Mouse (Mus musculus): ENCODE results near the gene Cacna1c.

Gene Cacna1c

DNA sequence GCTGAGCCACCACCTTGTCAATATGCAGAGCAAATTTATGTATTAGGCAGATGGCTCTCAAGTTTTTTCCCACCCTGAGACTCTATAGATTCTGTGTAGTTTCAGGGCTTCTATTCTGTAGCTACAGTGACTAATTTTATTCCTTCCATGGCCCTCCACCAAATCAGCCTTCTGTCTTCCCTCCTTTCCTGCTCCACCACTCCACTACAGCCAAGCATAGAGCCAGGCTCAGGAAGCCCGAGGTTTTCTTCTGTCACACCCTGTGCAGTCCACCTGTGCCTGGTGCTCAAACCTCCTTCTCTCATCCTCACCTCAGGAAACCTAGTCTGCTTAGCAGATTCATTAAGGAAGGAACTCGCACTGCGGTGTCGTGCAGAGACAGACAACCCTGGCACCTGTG lies 51.1 kb downstream of the Cacna1c start:
- DNase-seq (ENCODE audit: low spot score in 2 of 2), result no peak

DNA sequence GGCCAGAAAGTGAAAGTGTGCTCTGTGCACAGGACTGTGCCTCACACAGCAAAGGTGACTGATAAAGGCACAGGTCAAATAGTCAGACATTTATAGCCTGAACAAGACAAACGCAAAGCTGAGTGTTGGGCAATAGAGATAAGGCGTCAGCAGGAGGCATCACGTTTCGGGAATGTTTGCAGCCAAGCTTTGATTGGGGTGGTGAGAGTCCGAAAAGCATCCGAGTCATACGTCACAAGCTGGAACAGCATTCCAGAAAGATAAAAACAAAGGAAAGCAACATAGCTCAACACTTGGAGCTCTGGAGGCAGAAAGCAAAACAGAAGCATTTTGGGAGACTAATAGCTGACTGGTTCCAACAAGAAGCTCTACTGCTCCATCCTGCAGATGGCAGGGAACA lies 56.7 kb downstream of the Cacna1c start:
- DNase-seq (ENCODE audit: low spot score in 2 of 2), result no peak

DNA sequence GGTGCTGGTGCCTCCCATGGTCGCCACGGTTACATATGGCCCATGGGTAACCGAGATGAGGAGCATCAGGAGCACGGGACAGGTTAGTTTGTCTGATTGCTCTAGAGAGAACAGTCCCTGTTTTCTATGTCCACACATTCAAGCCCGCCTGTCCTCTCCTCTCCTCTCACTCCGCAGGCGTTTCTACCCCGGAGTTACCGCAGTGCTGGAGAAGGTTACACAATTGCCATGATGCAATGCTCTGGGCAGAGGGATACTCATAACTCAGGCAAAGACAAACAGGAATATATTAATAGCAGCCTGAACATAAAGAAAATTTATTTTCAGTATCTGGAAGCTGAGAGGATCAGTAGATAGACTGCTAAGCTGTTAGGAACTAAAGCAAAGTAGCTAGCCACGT lies 58.5 kb downstream of the Cacna1c start:
- DNase-seq (ENCODE audit: low spot score in 2 of 2), result no peak

DNA sequence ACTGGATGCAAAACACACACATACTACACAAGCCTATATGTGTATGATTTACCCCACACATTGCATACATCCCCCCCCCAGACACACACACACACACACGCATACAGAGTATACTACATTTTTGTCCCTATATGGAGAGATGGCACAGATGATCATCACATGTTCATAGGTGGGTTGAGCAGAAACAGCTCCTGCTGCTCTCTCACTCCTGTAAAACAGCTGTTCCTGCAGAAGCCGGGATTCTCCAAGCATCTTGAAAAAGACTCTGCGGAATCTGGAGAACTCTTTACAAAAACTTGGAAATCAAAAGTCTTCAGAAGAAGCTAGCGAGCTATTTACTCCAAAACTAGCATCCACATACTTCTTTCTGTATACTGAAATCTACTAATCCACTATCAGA lies 63.4 kb downstream of the Cacna1c start:
- no peak for DNase-seq (ENCODE audit: low spot score in 2 of 2)

DNA sequence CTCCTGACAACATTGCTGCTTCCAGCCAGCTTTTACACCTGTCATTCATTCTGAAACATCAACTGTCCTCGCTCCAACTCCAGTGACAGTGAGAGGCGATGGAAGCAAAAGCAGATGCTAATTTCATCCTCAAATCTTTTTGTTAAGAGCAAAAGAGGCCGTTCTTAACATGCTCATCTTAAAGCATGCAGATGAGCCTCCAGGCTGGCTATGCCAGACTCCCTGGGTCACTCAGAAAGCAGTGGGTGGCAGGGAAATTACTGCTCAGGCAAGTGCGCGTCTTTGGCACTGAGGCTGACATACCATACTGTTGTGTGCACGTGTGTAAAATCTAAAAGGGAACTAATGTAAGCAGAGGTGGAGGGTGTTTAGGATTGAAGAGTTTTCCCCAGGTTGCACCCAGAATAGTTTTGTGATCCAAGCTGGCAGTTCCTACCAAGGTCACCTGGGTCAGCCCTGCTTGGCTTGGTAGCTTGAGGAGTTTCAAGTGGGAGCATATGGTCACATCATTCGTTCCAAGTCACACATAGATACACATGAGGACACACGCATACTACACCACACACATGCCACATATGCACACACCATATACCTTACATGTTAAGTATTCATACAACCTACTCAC lies 64.0 kb downstream of the Cacna1c start:
- DNase-seq (ENCODE audit: low spot score in 2 of 2), result no peak

DNA sequence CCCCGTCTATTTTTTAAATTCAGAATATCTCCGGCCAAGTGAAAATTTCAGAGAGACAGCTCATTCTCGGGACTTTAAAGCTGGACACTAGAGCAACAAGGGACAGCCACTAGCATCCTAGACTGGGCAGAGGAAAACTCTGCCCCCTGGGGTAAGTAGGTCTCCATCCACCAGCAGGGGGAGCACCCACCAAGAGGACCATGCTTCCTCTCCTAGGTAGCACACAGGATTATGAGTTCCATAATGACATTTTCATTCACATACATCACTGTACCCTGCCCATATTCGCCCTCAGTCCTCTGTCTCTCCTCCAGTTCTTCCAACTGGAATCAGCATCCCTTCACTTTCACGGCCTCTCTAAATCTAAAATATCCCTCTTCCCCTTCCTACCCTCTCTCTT lies 66.6 kb downstream of the Cacna1c start:
- peak in 1 of 2 experiments; percentile 73 for DNase-seq (ENCODE audit: low spot score in 2 of 2)

DNA sequence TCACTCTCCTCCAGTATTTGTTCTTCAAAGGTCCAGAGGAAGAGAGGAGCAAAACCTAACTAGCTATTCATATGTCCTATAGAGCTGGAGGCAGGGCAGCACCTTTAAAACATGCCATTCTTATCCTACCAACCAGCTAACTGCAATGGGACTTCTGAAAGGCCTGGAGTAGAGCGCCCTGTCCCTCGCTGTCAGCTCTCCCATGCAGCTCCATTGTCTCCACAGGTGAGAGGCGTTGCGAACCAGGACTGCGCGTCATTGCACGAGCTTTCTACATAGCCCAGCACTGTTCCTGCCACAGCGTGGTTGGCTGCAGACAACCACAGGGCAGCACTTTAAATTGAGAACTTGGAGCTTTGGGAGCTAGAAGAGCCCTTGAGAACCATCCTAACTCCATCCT lies 67.7 kb downstream of the Cacna1c start:
- no peak for DNase-seq (ENCODE audit: low spot score in 2 of 2)

DNA sequence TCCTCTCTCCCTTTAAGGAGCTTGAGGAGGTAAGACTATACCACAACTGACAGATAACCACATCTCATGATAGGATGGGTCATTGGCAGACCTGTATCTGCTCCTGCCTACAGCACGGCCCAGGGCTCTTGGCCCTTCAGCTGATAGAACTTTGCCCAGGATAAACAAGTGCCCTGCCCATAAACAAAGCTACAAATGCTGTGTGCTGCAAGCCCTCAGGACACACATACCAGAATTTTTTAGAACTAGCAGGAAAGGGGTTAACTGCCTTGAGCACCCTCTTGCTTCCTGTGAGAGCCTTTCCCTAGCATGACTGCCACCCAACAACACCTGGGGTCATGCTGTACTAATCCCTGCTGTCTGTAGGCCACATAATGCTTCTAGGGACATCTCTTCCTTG lies 68.1 kb downstream of the Cacna1c start:
- DNase-seq (ENCODE audit: low spot score in 2 of 2), result no peak

DNA sequence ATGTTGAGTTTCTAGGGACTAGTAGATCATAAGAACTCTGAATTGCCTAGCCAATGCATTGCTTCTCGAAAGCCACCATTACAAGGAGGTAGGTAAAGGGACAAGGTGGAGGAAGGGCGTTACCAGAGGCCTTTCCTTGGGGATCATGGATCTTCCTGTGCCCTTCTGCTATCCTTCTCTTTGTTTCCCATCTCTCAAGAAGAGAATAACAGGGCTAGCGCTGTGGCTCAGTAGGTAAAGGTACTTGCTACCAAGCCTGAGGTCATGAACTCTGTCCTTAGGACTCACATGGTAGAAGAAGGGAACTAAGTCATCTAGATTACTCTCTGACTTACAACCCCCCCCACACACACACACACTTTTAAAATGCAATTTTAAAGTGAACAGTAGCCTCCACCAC lies 69.2 kb downstream of the Cacna1c start:
- no peak for DNase-seq (ENCODE audit: low spot score in 2 of 2)

DNA sequence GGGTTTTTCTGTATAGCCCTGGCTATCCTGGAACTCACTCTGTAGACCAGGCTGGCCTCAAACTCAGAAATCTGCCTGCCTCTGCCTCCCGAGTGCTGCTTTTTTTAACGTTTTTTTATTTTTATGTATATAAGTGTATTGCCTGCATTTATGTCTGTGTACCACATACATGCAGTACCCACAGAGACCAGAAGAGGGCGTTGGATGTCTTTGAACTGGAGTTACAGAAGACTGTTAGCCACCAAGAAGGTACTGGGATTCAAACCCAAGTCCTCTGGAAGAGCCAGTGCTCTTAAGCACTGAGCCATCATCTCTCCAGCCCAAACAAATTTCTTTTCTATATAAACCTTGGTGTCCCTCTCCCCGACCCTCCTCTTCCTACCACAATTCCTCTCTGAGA lies 77.8 kb downstream of the Cacna1c start:
- no peak for DNase-seq (ENCODE audit: low spot score in 2 of 2)

DNA sequence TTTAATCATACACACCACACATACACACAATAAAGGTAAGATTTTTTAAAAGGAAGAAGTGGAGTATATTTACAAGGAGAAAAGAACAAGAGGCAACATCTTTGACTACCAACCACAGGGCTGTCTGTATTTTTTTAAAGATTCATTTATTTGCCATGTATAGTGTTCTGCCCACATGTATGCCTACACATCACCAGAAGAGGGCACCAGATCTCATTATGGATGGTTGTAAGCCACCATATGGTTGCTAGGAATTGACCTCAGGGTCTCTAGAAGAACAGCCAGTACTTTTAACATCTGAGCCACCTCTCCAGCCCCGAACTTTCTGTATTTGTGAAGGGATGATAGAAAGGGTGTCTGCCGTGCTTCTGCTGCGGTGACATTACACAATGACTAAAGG lies 79.9 kb downstream of the Cacna1c start:
- no peak for DNase-seq (ENCODE audit: low spot score in 2 of 2)

DNA sequence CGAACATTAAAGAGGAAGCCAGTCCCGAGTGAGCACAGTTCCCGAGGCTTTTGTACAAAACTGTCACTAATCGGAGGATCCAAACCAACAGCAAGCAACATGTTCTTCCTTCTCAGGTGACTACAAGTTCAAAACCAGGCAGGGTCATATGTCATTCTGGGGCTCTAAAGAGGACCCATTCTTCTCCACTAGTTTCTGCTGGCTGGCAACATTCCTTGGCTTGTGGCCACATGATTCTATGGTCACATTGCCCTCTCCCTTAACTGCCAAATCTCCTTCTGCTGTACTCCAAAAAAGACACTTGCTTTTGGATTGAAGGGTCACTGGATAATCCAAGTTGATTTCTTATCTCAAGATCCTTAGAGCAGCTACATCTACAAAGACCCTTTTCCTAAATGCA lies 82.9 kb downstream of the Cacna1c start:
- no peak for DNase-seq (ENCODE audit: low spot score in 2 of 2)

DNA sequence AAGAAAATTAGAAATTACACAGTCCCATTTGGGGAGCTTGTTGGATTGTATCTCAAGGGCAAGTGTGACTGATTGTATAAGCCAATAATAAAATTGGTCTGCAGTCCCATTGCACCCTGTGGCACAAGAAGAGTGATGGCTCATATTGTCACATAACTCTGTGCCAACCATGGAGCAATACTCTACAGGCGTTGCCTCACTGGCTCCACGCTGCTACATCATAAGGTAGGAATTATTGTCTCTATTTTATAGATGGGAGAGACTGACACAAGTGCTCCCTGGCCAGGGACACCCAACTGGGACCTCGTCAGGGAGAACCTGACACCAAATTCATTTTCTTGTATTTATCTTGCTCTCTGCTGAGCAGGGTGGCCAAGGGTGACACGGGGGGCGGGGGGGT lies 85.8 kb downstream of the Cacna1c start:
- no peak for DNase-seq (ENCODE audit: low spot score in 2 of 2)

DNA sequence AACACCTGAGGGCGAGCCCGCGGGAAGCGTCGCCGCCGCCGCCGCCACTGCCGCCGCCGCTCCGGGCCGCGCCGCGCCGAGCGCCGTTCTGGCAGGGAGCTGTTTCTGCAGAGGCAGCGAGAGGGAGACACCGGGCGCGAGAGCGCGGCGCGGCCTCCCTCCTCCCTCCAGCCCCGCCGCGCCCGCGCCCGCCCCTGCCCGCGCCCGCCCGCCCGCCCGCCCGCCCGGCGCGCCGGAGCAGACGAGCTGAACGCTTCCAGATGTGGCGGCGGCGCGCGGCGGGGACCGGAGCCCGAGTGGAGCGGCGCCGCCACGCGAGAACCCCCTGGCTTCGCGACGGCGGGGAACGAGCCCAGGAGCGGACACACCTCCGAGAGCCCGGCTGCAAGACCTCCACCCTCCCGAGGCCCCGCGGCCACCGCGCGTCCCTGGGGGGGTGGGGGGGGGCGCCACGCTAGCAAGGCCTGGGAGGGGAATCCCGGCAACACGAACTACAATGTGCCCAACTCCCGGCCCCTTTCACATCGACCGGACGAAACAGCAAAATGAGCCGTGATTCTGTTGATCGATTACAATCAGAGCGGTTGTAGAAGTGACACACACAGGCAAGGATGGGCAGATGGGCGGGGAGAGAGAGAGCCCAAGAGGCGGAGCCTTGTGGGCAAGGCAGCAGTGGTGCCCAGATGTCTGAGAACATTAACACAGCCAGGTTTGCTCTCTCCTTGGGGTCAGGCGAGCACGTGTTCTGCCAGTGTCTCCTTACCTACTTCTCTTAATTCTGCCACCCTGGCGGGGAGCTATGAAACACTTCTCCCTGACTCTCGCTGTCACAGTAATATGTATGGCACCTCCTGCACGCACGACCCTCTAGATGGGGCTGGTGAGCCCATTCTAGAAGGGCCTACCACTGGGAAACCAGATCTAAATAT lies 87.5 kb downstream of the Cacna1c start:
- peak; percentile 44 to 63 for DNase-seq (ENCODE audit: low spot score in 2 of 2)

DNA sequence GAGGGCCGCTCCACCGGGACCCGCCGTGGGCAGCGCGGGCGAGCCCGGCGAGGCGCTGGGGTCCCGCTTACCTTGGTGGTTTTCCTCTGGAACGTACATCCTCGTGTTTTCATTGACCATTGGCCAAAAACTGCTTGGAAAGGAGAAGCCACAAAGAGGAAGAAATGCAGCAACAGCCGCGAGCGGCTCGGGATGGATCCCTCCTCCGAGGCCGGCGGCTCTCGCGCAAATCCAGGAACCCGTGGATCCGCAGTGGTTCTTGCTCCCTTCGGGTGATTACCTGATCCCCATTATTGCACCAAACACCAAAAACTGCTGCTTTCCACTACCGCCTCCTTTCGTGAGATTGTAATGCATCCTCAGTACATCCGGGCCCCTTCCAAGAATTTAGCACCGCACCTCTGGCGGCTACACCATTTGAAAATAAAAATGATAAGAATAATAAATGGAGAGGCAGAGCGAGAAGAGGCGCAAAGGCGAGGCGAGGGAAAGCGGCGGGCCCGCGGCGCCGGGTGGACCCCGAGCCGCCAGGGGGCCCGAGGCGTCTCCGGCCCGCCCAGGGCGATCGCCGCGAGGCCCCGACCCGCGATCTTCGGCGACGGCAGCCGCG lies 88.3 kb downstream of the Cacna1c start:
- DNase-seq (ENCODE audit: low spot score in 2 of 2), result no peak

DNA sequence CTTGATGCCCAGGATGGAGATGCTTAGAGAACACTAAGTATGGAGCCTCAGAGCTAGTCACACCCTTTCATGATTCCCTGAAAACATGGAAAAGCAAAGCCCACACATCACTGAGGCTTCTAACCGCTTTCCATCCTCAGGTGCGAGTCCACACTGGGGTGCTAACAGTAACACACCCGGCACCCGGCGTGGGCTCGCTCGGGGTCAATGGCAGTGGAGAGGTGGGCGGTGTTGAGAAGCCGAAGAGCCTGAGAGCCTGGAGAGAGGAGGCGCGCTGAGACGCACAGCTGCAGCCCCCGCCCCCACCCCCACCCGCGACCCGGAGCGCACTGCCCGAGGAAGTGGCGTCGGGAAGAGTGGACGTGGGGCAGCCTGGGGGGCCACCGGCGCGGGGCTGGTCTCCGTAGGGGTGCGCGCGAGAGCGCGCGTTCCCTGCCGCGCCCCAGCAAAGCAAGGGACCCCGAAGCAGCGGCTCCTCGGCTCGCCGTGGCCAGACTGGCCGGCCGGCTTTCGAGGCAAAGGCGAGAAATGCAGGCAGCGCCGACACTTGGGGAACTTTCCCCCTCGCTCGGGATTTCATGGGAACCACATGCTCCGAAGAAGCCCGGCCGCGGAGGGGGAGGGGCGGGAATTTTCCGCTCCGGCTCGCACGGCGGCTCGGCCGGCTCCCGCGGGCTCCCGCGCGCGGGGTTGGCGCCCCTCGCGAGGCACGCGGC lies 88.9 kb downstream of the Cacna1c start:
- peak in 1 of 2 experiments; percentile 10 for DNase-seq (ENCODE audit: low spot score in 2 of 2)

DNA sequence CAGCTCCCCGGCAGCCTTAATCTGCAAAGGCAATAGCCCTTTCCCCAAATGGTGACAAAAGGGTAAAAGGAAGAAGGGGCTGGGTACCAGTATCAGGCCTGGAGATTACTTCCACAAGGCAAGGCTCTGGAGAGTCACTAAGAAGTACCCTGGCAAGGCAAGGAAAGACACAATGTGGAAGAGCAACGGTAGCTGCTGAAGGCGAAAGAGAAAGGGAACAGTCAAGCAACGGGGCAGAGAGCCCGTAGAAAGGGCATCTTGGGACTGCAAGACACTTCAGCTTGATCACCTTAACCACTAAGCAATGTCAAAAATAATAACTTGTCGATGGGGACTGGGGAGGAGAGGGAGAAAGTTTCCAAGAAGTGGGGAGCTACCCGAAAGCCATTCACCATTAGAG lies 89.5 kb downstream of the Cacna1c start:
- DNase-seq (ENCODE audit: low spot score in 2 of 2), result no peak

DNA sequence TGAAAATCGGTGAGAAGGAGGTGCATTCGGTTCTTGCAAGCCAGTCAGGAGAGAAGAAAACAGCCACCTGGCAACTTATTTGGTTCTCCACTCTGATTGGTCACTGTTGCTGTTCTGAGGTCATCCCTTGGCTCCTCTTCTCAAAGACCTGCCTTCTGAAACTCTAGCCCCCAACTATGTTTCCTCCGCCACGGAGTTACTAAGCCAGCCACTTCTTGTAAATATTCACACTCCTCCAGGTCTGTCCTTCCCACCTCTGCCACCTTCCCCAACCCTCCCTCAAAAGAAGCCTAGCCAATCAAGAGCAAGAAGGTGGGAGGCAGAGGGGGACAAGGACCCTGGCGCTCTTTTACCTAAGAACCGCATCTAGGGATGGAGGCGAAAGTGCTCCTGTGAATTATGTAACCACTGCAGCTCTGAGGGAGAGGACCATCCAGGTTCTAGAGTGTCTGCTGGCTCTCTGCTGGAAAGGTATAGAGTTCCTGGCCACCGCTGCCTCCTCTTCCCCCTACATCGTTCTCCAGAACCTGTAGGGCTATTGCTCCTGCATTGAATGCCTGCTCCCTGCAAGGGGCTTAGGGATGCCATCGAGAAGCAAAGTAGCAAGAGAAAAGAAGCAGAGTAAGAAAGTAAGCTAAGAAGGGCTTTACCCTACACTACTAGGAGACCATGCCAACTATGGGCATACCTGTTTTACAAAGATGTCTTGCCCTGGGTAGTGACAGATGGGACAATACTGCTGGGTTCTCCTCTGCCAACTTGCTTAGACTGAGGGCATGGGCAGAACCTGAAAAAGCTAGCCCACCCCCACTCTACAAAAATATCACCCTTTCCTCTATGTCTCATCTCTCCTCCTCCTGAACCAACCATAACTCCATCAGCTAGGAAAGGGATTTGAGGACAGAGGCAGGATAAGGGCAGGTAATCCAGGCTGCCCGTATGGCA lies 90.3 kb downstream of the Cacna1c start:
- DNase-seq (ENCODE audit: low spot score in 2 of 2), result no peak

DNA sequence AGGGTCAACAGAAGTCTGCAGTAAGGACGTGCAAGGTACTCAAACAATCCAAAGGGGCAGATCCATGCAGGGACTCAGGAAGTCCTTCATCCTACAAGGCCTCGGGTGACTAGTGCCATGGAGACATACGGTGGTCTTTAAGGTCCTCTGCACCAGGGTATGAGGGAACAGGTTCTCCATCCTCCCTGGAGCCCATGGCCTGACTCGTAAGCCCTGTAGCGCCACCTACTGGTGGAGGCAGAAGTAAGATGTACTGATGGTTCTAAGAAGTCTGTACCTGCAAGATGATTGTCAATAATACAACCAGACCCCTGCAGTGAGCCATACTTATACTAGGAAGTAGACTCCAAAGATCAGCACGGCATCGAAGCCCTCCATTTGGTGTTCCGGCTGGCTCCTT lies 92.0 kb downstream of the Cacna1c start:
- peak; percentile 34 to 83 for DNase-seq (ENCODE audit: low spot score in 2 of 2)

DNA sequence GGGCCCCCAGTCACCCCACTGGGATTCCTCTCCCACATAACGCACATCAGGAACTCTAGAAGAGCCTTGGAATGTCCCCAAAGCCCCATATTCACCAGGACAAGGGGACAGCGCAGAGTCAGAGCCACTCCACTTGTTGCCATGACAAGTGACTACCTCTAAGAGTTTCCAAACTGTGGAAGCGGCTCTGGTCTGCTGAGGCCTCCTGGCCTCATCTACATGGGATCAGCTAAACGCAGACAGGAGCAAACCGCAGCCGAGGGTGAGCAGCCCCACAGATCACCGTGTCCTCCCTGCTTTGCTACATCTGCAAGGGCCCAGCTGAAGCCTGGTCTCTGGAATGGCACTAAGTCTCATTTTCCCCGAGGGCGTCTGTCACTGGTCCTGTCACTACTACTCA lies 93.3 kb downstream of the Cacna1c start:
- DNase-seq (ENCODE audit: low spot score in 2 of 2), result no peak

DNA sequence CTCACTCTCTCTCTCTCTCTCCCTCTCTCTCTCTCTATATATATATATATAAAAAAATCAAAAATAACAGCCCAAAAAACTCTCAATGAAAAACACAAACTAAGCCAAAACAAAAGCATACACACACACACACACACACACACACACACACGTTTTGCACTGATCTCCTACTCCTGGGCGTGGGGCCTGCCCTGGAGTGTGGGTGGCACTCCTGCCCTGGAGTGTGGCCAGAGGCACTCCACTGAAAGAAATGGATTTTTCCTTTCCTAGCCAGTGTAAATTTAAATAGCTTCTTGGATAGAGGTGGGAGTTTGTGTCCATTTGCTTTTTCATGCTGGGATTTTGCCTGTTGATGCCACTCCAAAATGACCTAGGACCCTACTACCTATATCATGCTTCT lies 96.9 kb downstream of the Cacna1c start:
- no peak for DNase-seq (ENCODE audit: low spot score in 2 of 2)

Data from thymus, postnatal 10 days (tissue).